Mouse (Mus musculus) G1E (cell line): ENCODE data around the gene Lrrc57.

ENCODE experiments used
- CTCF ChIP-seq: IDR thresholded peaks from 2 replicates; pipeline ENCODE4 v1.5.1; 2012; ENCODE audit warnings: low read depth, low read length, inconsistent platforms, mixed read lengths
- GATA1 ChIP-seq: IDR thresholded peaks from 2 replicates; pipeline ENCODE4 v1.6.1; 2012; ENCODE audit warnings: borderline replicate concordance, low read length, inconsistent platforms, mixed read lengths
- POLR2AphosphoS5 ChIP-seq: IDR thresholded peaks from 2 replicates; pipeline ENCODE4 v1.6.1; 2012; ENCODE audit warnings: low read depth, low read length, inconsistent platforms; ENCODE audit not compliant: insufficient replicate concordance
- TAL1 ChIP-seq: conservative IDR thresholded peaks from 2 replicates; pipeline ENCODE4 v1.6.1; 2012; ENCODE audit warnings: low read depth, low read length, inconsistent platforms, mixed read lengths

DNA sequence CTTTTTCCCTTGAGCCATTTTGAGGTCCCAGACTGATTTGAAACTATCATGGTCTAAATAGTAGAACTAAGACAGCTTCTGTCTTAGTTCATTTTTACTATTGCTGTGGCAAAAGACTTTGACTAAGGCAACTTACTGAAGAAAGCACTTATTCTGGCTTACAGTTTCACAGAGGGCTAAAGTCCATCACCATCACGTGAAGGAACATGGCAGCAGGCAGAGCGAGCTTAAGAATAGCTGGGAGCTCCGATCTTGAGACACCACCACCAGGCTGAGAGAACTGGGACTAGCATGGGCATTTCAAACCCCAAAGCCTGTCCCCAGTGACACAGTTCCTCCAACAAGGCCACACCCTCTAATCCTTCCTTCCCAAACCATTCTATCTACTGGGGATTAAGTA is 38.2 kb downstream of the Lrrc57 start:
- TF ChIP-seq TAL1 (no peak), CTCF (no peak), GATA1 (no peak), POLR2AphosphoS5 (no peak)
